ENCODE assay signal across 19 mouse cellular contexts in the genomic region with DNA sequence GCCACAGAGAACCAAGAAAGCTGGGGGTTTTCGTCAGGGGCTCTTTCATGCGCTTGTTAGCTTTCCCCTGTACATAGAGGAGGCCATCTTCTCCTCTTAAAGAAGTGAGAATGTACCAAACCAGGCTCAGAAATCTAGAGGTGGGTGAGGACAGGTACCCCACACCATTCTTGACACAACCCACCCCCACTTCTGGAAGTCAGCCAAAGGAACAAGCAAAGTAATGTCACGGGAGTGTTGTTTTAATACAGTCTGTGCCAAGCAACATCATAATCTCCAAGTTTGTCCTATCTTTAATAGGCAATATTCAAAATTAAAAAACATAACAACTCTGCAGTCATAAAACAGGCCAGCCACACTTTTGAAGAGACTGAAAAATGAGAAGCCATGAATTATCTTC. TPM values are rescaled to one million over a fixed set of nuclear protein-coding genes. Genes with fewer than 3 reads are reported as not detected.
DNase-seq lines count a peak whose midpoint lies in the region; ATAC-seq and TF ChIP-seq lines count a peak whose summit lies in the region.
"Had no signal": no experiment of that assay in that cellular context is flagged by ENCODE, and none has a peak within 500 bp of the region (broad histone marks: within the 10 kb centered on the region; RNA-seq: fewer than 3 reads in every experiment).

No protein-coding gene starts in this region.

- H3K36me3 ChIP-seq in E14TG2a.4 (ENCODE audit: insufficient read depth, low read length), result peaks cover 83% of the 10 kb centered on the region
- H3K36me3 ChIP-seq: G1E; midbrain, embryonic 15.5 days had no signal

- TF ChIP-seq CTCF in gastrocnemius, adult 2 months (IDR thresholded peaks at IDR 0.05), result no peak
- no peak for TF ChIP-seq CTCF in layer of hippocampus, adult 2 months (conservative IDR thresholded peaks at IDR 0.05)
- TF ChIP-seq CTCF in E14TG2a.4 (conservative IDR thresholded peaks at IDR 0.05; ENCODE audit: low read length), result no peak

- peak overlapping the region; percentile 93; the same call in 1 of the 2 replicates for H3K27ac ChIP-seq in gastrocnemius, adult 2 months
- peak overlapping the region; percentile 94; the same call in 1 of the 2 replicates for H3K27ac ChIP-seq in layer of hippocampus, adult 2 months
- H3K27ac ChIP-seq: liver, embryonic 14.5 days had no signal

- peaks cover 35% of the 10 kb centered on the region for H3K9me3 ChIP-seq in E14TG2a.4 (ENCODE audit: low read length)
- H3K9me3 ChIP-seq: G1E; kidney, embryonic 15.5 days; lung, embryonic 15.5 days; megakaryocyte, embryonic 14.5 days; midbrain, embryonic 15.5 days had no signal

- no peak for ATAC-seq in erythroid progenitor cell, adult 5-6 weeks (replicated peaks; ENCODE audit: low FRiP score, poor library complexity, severe bottlenecking)
- ATAC-seq: Patski had no signal

- H3K4me1 ChIP-seq in E14TG2a.4 (replicated peaks; ENCODE audit: low read depth, low read length), result peaks cover 28% of the 10 kb centered on the region

- peak; percentile 21 for DNase-seq in cerebellum, adult 8-10 months
- DNase-seq in cerebellum, postnatal 25 days, result no peak
- DNase-seq in gastrocnemius, adult 2 months, result no peak
- no peak for DNase-seq in gastrocnemius, postnatal 10 days
- DNase-seq in layer of hippocampus, adult 2 months (ENCODE audit: low spot score in 2 of 2), result no peak
- no peak for DNase-seq in layer of hippocampus, postnatal 25 days (ENCODE audit: extremely low spot score in 1 of 2, low spot score in 1 of 2)
- DNase-seq: heart, adult 11 months; heart, postnatal 36 days; kidney, adult 11 months; lung, postnatal 36 days had no signal

- no peak overlapping the region for H3K4me3 ChIP-seq in gastrocnemius, adult 2 months
- no peak overlapping the region for H3K4me3 ChIP-seq in layer of hippocampus, adult 2 months
- peak overlapping the region; percentile 76; the same call in 1 of the 2 replicates for H3K4me3 ChIP-seq in E14TG2a.4 (replicated peaks; ENCODE audit: low read length)

- H3K27me3 ChIP-seq in E14TG2a.4 (ENCODE audit: insufficient read depth, low read length), result no peaks in the 10 kb centered on the region
- H3K27me3 ChIP-seq: kidney, embryonic 15.5 days; lung, embryonic 15.5 days; megakaryocyte, embryonic 14.5 days; midbrain, embryonic 15.5 days; Patski had no signal

- intact Hi-C loops in gastrocnemius, adult 2 months (cut with DNase I), result no loop called here

RNA-seq across cellular contexts. Expression of a gene that starts 54.5 kb away (rescaled TPM):
- total RNA-seq in gastrocnemius, adult 2 months (2021), result 10 to 100 TPM; 25.7 to 46.6 TPM
- total RNA-seq in gastrocnemius, postnatal 10 days (2021), result 10 to 100 TPM; 80.4 to 90.5 TPM
- total RNA-seq in layer of hippocampus, adult 2 months (2021), result 10 to 100 TPM; 35.2 to 39.4 TPM
- 10 to 100 TPM; 37.2 to 40.8 TPM for total RNA-seq in layer of hippocampus, postnatal 25 days (2021)
- total RNA-seq in erythroid progenitor cell, adult 5-6 weeks (2015; ENCODE audit: low replicate concordance), result 52.0 and 100 TPM in 2 replicates
- total RNA-seq in erythroid progenitor cell, adult 5-6 weeks (2017; ENCODE audit: low replicate concordance), result 5.8 and 9.2 TPM in 2 replicates
